Mouse (Mus musculus) B cell, adult (primary cell): ENCODE measurements around the gene Tex28. TPM values are rescaled to one million over a fixed set of nuclear protein-coding genes. Genes with fewer than 3 reads are reported as not detected.

Experiments used
- total RNA-seq: library from RNA; stranded (reverse); gene quantifications from 4 replicates; pipeline ENCODE4 v1.2.4, GENCODE M21; 2023; ENCODE audit not compliant: inconsistent age

Gene Tex28
- not detected in 4 replicates for total RNA-seq

DNA sequence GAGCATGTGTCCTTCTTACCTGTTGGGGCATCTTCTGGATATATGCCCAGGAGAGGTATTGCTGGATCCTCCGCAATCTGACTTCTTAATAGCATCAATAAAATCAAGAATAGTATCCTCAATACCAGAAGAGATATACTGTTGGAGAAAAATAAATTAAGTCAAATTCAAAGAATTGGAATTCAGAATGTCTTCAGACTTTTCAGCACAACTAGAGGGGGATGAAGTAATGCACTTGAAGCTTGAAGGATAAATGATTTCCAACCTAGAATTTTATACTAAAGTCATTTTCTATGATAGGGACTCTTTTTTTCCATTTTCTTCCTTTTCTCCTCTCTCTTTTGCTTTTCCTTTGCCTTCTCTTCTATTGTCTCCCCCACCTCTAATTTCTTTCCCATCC lies at the start of gene Tex28:
Gene Tex28, minus strand, starts transcription at position 101 of the 400 bp plus-strand sequence.

DNA sequence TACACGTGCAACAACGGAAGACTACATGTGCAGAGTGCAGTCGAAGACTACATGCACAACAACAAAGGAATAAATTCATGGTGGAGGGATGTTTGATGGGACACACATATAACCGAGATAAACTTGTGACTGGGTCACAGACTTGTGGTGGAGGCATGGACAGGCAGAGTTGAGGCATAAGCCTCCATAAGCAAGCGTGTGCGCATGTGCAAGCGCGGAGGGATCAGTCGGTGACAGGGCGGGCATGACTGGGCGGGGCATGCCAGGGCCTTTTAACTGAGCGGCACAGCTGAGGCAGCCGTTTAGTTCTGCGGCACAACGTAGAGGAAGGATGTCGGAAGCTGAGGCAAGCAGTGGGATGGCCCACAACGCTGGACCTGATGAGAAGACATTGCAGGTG lies 9.3 kb upstream of the Tex28 start, which contains the start of gene Tktl1:
Gene Tktl1, plus strand, starts transcription at position 301 of the 400 bp plus-strand sequence.

DNA sequence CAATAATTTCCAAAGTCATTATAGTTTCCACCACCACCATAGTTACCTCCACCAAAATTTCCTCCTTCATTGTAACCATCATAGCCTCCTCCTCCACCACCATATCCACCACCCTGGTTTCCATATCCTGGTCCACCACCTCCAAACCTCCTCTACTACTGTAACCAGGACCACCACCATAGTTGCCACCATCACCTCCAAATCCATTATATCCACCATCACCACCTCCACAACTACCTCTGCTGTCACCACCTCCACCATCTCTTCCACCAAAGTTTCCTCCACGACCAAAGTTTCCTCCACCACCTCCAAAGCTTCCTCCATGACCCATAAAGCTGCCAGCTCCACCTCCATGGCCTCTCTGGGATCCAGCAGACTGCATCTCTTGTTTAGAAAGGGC lies 32.4 kb downstream of the Tex28 start, which contains the start of gene Mecp2:
Gene Mecp2, minus strand, starts transcription at position 101 of the 400 bp plus-strand sequence.

DNA sequence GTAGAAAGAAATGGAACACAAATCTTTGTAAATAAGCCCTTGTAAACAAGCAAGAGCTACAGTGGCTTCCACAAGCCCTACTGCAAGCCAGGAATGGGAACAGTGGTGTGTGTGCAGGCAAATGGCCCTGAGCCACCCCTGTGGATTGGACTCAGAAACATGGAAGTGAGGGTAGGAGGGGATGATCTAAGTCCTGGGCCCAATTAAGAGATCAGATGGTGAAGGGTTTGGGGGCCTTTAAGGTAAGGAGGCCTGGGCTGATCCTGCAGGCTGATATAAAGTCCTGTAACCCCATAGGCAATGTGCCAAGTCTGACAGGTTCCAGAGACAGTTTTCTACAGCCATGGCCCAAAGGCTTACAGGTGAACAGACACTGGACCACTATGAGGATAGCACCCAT lies 40.5 kb downstream of the Tex28 start, which contains the start of gene Opn1mw:
Gene Opn1mw, plus strand, starts transcription at position 301 of the 400 bp plus-strand sequence.

Other genes with a start within 250 kb of the Tex28 start
- gene Arhgap4, start 246.0 kb downstream of the Tex28 start, total RNA-seq: 340 to 368 TPM (median 352 TPM) in 4 replicates
- 59.3 to 63.7 TPM (median 61.0 TPM) in 4 replicates for gene Naa10, start 245.9 kb downstream of the Tex28 start, total RNA-seq
- gene Renbp, start 237.0 kb downstream of the Tex28 start, total RNA-seq: 30.6 to 51.2 TPM (median 33.3 TPM) in 4 replicates
- 105 to 124 TPM (median 116 TPM) in 4 replicates for gene Hcfc1, start 201.5 kb downstream of the Tex28 start, total RNA-seq
- gene Irak1, start 143.9 kb downstream of the Tex28 start, total RNA-seq: 157 to 185 TPM (median 168 TPM) in 4 replicates
- gene Opn1mw, start 40.4 kb downstream of the Tex28 start, total RNA-seq: not detected in 4 replicates
- 41.7 to 52.4 TPM (median 47.8 TPM) in 4 replicates for gene Mecp2, start 32.5 kb downstream of the Tex28 start, total RNA-seq
- gene Tktl1, start 9.4 kb upstream of the Tex28 start, total RNA-seq: 0.42 to 0.67 TPM (median 0.57 TPM) in 4 replicates
- 454 to 490 TPM (median 483 TPM) in 4 replicates for gene Flna, start 82.0 kb upstream of the Tex28 start, total RNA-seq
- 89.2 to 95.0 TPM (median 89.9 TPM) in 4 replicates for gene Emd, start 86.8 kb upstream of the Tex28 start, total RNA-seq
- gene Rpl10, start 103.0 kb upstream of the Tex28 start, total RNA-seq: 578 to 737 TPM (median 614 TPM) in 4 replicates
- gene Taz, start 114.1 kb upstream of the Tex28 start, total RNA-seq: 93.5 to 123 TPM (median 106 TPM) in 4 replicates
- 13.0 to 20.3 TPM (median 15.0 TPM) in 4 replicates for gene Dnase1l1, start 114.5 kb upstream of the Tex28 start, total RNA-seq
- 166 to 176 TPM (median 174 TPM) in 4 replicates for gene Atp6ap1, start 129.3 kb upstream of the Tex28 start, total RNA-seq
- gene Gdi1, start 137.2 kb upstream of the Tex28 start, total RNA-seq: 307 to 387 TPM (median 365 TPM) in 4 replicates
- 101 to 115 TPM (median 104 TPM) in 4 replicates for gene Fam50a, start 145.2 kb upstream of the Tex28 start, total RNA-seq
- 13.3 to 19.2 TPM (median 16.1 TPM) in 4 replicates for gene Plxna3, start 161.2 kb upstream of the Tex28 start, total RNA-seq
- 23.7 to 32.8 TPM (median 26.6 TPM) in 4 replicates for gene Lage3, start 185.8 kb upstream of the Tex28 start, total RNA-seq
- 21.4 to 36.5 TPM (median 28.5 TPM) in 4 replicates for gene Ubl4a, start 205.4 kb upstream of the Tex28 start, total RNA-seq
- 13.5 to 19.3 TPM (median 16.5 TPM) in 4 replicates for gene Slc10a3, start 205.5 kb upstream of the Tex28 start, total RNA-seq
- gene Fam3a, start 225.4 kb upstream of the Tex28 start, total RNA-seq: 14.8 to 20.2 TPM (median 16.8 TPM) in 4 replicates
- 56.8 to 57.7 TPM (median 57.5 TPM) in 4 replicates for gene Ikbkg, start 225.5 kb upstream of the Tex28 start, total RNA-seq